Mouse (Mus musculus): ENCODE data around the gene Cd68. TPM values are rescaled to one million over a fixed set of nuclear protein-coding genes. Genes with fewer than 3 reads are reported as not detected.
A peak's percentile ranks its signal among the peaks of the same experiment; 100 is the strongest.
"Not testable (repeated sequence)": the region's sequence is repeated elsewhere in the genome, so short reads cannot be mapped to it uniquely, and the experiment has no call there.

Gene Cd68
- total RNA-seq, 2 experiments from 2014 or later, result 6.3 to 6.5 TPM

DNA sequence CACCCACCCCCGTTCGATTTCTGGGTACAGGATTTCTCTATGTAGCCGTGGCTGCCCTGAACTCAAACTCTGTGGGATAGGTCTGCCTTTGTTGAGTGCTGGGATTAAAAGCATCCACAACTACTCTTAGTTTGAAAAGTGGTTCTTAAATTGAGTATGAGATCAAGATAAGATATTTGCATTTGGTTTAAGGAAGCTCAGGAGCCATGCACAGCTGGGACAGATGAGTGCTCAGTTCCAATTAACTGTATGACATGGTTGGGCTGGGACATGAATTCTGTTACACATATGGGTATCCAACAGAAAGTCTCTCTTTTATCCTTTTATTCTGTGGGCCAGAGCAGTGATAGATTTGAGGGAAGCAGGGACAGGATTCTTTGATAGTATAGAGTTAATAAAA is 30.5 kb downstream of the Cd68 start:
- no peak for ATAC-seq (replicated peaks; ENCODE audit: low FRiP score, low TSS enrichment, poor library complexity, severe bottlenecking)

DNA sequence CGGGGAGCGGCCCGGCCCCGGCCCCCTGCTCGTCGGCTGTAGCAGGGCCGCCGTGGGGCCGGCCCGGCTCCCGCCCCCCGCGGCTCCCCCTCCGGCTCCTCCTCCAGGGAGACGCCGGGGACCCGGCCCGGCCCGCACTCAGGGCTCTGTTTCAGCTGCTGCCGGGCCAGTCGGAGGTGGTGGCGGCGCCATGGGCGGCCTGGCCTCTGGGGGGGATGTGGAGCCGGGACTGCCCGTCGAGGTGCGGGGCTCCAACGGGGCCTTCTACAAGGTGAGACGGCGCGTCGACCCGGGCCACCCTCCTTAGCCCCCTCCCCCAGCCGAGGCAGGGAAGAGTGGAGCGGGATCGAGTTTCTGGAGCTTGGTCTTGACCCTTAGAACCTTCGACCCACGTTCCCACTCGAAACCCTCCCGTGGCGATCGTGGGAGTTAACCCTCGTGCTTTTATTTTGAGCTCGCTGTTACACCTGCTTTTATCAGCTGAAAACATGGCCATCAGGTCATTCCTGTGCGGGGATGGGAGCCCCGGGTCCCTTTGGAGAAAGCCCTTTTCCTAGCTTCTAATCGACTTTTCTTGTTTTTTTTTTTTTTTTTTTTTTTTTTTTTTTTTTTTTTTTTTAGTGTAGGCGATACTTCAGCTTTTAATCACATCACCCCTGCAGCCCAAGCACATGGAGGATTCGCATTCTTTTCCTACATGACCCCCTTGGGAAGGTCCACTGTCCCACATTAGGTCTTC is 32.7 kb downstream of the Cd68 start:
- peak; percentile 16; the same call in 1 of the 2 replicates for ATAC-seq (replicated peaks; ENCODE audit: low FRiP score, low TSS enrichment, poor library complexity, severe bottlenecking)

DNA sequence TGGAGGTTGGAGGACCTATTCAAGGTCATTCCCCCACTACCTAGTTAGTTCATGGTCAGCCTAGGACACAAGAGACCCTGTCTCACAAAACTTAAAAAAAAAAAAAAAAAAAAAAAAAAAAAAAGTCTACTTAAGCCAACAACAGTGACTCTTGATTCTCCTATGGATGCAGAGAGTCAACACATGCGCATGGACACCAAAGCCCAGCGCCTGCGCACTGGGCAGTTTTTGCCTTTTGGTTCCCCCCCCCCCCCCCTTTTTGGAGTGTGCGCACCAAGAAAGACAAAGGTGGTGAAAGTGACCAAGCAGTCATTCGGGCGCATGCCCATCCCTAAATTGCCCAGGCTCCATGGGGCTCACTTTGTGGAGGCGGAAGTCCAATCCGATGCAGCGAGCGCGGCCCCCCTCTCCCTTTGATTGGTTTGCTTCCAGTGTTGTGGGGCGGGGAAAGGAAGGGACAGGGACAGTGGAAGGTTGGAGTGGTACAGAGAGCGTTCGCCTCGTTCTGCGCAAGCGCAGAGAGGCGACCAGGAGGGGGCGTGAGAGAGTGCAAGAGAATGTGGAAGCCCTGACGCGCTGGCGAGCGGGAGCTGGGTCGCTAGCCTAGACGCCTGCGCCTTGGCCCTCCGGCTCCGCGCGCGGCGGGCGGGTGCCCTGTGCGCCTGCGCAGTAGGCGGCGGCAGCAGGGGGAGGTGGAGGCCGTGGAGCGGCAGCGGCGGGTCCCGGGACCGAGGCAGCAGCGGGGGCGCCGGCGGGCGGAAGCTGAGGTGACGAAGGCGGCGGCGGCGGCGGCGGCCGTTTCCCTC is 33.5 kb downstream of the Cd68 start, which contains the start of gene Fxr2:
TSS of gene Fxr2 (plus strand) at position 707 of the 806 bp plus-strand sequence.
- ATAC-seq (replicated peaks; ENCODE audit: low FRiP score, low TSS enrichment, poor library complexity, severe bottlenecking), result peak; percentile 97

- no peak for ATAC-seq (replicated peaks; ENCODE audit: low FRiP score, low TSS enrichment, poor library complexity, severe bottlenecking)
Measured at GRCm38 (mm10) chr11:69629802-69630201, 36.2 kb downstream of the Cd68 start.

- ATAC-seq (replicated peaks; ENCODE audit: low FRiP score, low TSS enrichment, poor library complexity, severe bottlenecking), result peak; percentile 51
Measured at GRCm38 (mm10) chr11:69628286-69628685, 37.7 kb downstream of the Cd68 start.

GRCm38 (mm10) chr11:69624339-69624738 is 41.6 kb downstream of the Cd68 start:
- ATAC-seq (replicated peaks; ENCODE audit: low FRiP score, low TSS enrichment, poor library complexity, severe bottlenecking), result not testable (repeated sequence)

GRCm38 (mm10) chr11:69623006-69623405 is 42.9 kb downstream of the Cd68 start:
- no peak for ATAC-seq (replicated peaks; ENCODE audit: low FRiP score, low TSS enrichment, poor library complexity, severe bottlenecking)

- no peak for ATAC-seq (replicated peaks; ENCODE audit: low FRiP score, low TSS enrichment, poor library complexity, severe bottlenecking)
Measured at GRCm38 (mm10) chr11:69622406-69622805, 43.5 kb downstream of the Cd68 start.

- ATAC-seq (replicated peaks; ENCODE audit: low FRiP score, low TSS enrichment, poor library complexity, severe bottlenecking), result no peak
Measured at GRCm38 (mm10) chr11:69621571-69622268, 44.2 kb downstream of the Cd68 start, which contains the start of gene Sat2. Gene Sat2 (plus strand): TSS chr11:69622024.

GRCm38 (mm10) chr11:69620394-69621081 is 45.4 kb downstream of the Cd68 start:
- ATAC-seq (replicated peaks; ENCODE audit: low FRiP score, low TSS enrichment, poor library complexity, severe bottlenecking), result peak; percentile 76

DNA sequence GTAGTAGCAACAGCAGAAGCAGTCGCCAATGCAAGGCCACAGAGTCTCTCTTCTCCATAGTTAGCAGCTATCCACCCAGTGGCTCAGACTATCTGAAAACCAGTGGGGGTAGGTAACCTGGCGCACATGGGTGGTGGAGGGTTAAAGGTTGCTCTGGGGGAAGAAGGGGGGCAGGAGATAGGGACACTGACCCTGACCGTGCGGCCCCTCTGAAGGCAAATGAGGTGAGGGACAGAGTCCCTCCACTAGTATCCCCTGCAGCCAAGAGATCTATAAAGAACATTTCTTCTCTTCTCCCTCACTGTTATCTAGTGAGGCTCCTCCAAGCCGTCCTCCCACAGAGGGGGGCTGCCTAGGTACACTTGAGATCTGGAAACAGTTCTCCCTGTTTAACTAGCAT is 48.1 kb downstream of the Cd68 start, which contains the start of gene Shbg:
TSS of gene Shbg (minus strand) at position 101 of the 400 bp plus-strand sequence.
- ATAC-seq (replicated peaks; ENCODE audit: low FRiP score, low TSS enrichment, poor library complexity, severe bottlenecking), result no peak

- ATAC-seq (replicated peaks; ENCODE audit: low FRiP score, low TSS enrichment, poor library complexity, severe bottlenecking), result no peak
Measured at GRCm38 (mm10) chr11:69616781-69617180, 49.2 kb downstream of the Cd68 start.

- ATAC-seq (replicated peaks; ENCODE audit: low FRiP score, low TSS enrichment, poor library complexity, severe bottlenecking), result not testable (repeated sequence)
Measured at GRCm38 (mm10) chr11:69614257-69614588, 51.7 kb downstream of the Cd68 start.

Other genes with a start within 250 kb of the Cd68 start
Only the 30 nearest of the 34 such genes appear.
- gene Dnah2, start 117.0 kb downstream of the Cd68 start, total RNA-seq (2014; fragmentation: Nextera tagmentation), result not detected in 2 replicates
- gene Dnah2, start 117.0 kb downstream of the Cd68 start, total RNA-seq (2017), result not detected in 2 replicates
- 1.3 and 3.0 TPM in 2 replicates for gene Efnb3, start 105.9 kb downstream of the Cd68 start, total RNA-seq (2014; fragmentation: Nextera tagmentation)
- 0.50 and 0.52 TPM in 2 replicates for gene Efnb3, start 105.9 kb downstream of the Cd68 start, total RNA-seq (2017)
- 36.5 and 51.0 TPM in 2 replicates for gene Wrap53, start 85.9 kb downstream of the Cd68 start, total RNA-seq (2014; fragmentation: Nextera tagmentation)
- gene Wrap53, start 85.9 kb downstream of the Cd68 start, total RNA-seq (2017), result 9.6 and 14.5 TPM in 2 replicates
- gene Trp53, start 85.8 kb downstream of the Cd68 start, total RNA-seq (2014; fragmentation: Nextera tagmentation), result 286 and 348 TPM in 2 replicates
- gene Trp53, start 85.8 kb downstream of the Cd68 start, total RNA-seq (2017), result 59.0 and 109 TPM in 2 replicates
- 291 and 408 TPM in 2 replicates for gene Atp1b2, start 60.2 kb downstream of the Cd68 start, total RNA-seq (2014; fragmentation: Nextera tagmentation)
- gene Atp1b2, start 60.2 kb downstream of the Cd68 start, total RNA-seq (2017), result 32.8 and 68.9 TPM in 2 replicates
- not detected in 2 replicates for gene Shbg, start 48.2 kb downstream of the Cd68 start, total RNA-seq (2014; fragmentation: Nextera tagmentation)
- gene Shbg, start 48.2 kb downstream of the Cd68 start, total RNA-seq (2017), result not detected in 2 replicates
- gene Sat2, start 44.1 kb downstream of the Cd68 start, total RNA-seq (2014; fragmentation: Nextera tagmentation), result not detected in 2 replicates
- gene Sat2, start 44.1 kb downstream of the Cd68 start, total RNA-seq (2017), result not detected in 2 replicates
- gene Fxr2, start 33.2 kb downstream of the Cd68 start, total RNA-seq (2014; fragmentation: Nextera tagmentation), result 67.4 and 83.1 TPM in 2 replicates
- gene Fxr2, start 33.2 kb downstream of the Cd68 start, total RNA-seq (2017), result 36.4 and 45.6 TPM in 2 replicates
- gene Sox15, start 10.8 kb downstream of the Cd68 start, total RNA-seq (2014; fragmentation: Nextera tagmentation), result 0.45 TPM in 1 of 2 replicates, not detected in the other
- not detected in 2 replicates for gene Sox15, start 10.8 kb downstream of the Cd68 start, total RNA-seq (2017)
- 47.6 and 58.3 TPM in 2 replicates for gene Mpdu1, start 3.5 kb downstream of the Cd68 start, total RNA-seq (2014; fragmentation: Nextera tagmentation)
- 40.6 and 41.1 TPM in 2 replicates for gene Mpdu1, start 3.5 kb downstream of the Cd68 start, total RNA-seq (2017)
- 918 and 983 TPM in 2 replicates for gene Eif4a1, start 6.3 kb upstream of the Cd68 start, total RNA-seq (2014; fragmentation: Nextera tagmentation)
- gene Eif4a1, start 6.3 kb upstream of the Cd68 start, total RNA-seq (2017), result 973 and 1,155 TPM in 2 replicates
- gene Senp3, start 15.9 kb upstream of the Cd68 start, total RNA-seq (2014; fragmentation: Nextera tagmentation), result 96.1 and 117 TPM in 2 replicates
- gene Senp3, start 15.9 kb upstream of the Cd68 start, total RNA-seq (2017), result 98.4 and 120 TPM in 2 replicates
- 5.0 and 6.5 TPM in 2 replicates for gene Tnfsf13, start 19.6 kb upstream of the Cd68 start, total RNA-seq (2014; fragmentation: Nextera tagmentation)
- gene Tnfsf13, start 19.6 kb upstream of the Cd68 start, total RNA-seq (2017), result 11.7 and 23.0 TPM in 2 replicates
- 4.7 TPM in 1 of 2 replicates, not detected in the other for gene Tnfsf12, start 29.7 kb upstream of the Cd68 start, total RNA-seq (2014; fragmentation: Nextera tagmentation)
- gene Tnfsf12, start 29.7 kb upstream of the Cd68 start, total RNA-seq (2017), result 0.47 TPM in 1 of 2 replicates, not detected in the other
- 0.20 TPM in 1 of 2 replicates, not detected in the other for gene Tnfsfm13, start 29.9 kb upstream of the Cd68 start, total RNA-seq (2014; fragmentation: Nextera tagmentation)
- 0.80 and 1.4 TPM in 2 replicates for gene Tnfsfm13, start 29.9 kb upstream of the Cd68 start, total RNA-seq (2017)
- 106 TPM in 2 replicates for gene Polr2a, start 92.5 kb upstream of the Cd68 start, total RNA-seq (2014; fragmentation: Nextera tagmentation)
- 11.9 and 26.6 TPM in 2 replicates for gene Polr2a, start 92.5 kb upstream of the Cd68 start, total RNA-seq (2017)
- gene Slc35g3, start 95.8 kb upstream of the Cd68 start, total RNA-seq (2014; fragmentation: Nextera tagmentation), result not detected in 2 replicates
- gene Slc35g3, start 95.8 kb upstream of the Cd68 start, total RNA-seq (2017), result not detected in 2 replicates
- 2.8 and 4.0 TPM in 2 replicates for gene Zbtb4, start 99.8 kb upstream of the Cd68 start, total RNA-seq (2014; fragmentation: Nextera tagmentation)
- 1.1 and 2.1 TPM in 2 replicates for gene Zbtb4, start 99.8 kb upstream of the Cd68 start, total RNA-seq (2017)
- 2.3 TPM in 1 of 2 replicates, not detected in the other for gene Chrnb1, start 129.8 kb upstream of the Cd68 start, total RNA-seq (2014; fragmentation: Nextera tagmentation)
- gene Chrnb1, start 129.8 kb upstream of the Cd68 start, total RNA-seq (2017), result 0.28 and 1.9 TPM in 2 replicates
- gene Fgf11, start 135.7 kb upstream of the Cd68 start, total RNA-seq (2014; fragmentation: Nextera tagmentation), result 0.57 and 0.63 TPM in 2 replicates
- 2.3 TPM in 1 of 2 replicates, not detected in the other for gene Fgf11, start 135.7 kb upstream of the Cd68 start, total RNA-seq (2017)
- gene Tmem102, start 139.5 kb upstream of the Cd68 start, total RNA-seq (2014; fragmentation: Nextera tagmentation), result not detected in 2 replicates
- not detected in 2 replicates for gene Tmem102, start 139.5 kb upstream of the Cd68 start, total RNA-seq (2017)
- gene Gm39566, start 149.1 kb upstream of the Cd68 start, total RNA-seq (2014; fragmentation: Nextera tagmentation), result not detected in 2 replicates
- not detected in 2 replicates for gene Gm39566, start 149.1 kb upstream of the Cd68 start, total RNA-seq (2017)
- gene Spem2, start 152.3 kb upstream of the Cd68 start, total RNA-seq (2014; fragmentation: Nextera tagmentation), result not detected in 2 replicates
- gene Spem2, start 152.3 kb upstream of the Cd68 start, total RNA-seq (2017), result not detected in 2 replicates
- not detected in 2 replicates for gene Spem1, start 156.0 kb upstream of the Cd68 start, total RNA-seq (2014; fragmentation: Nextera tagmentation)
- gene Spem1, start 156.0 kb upstream of the Cd68 start, total RNA-seq (2017), result not detected in 2 replicates
- 7.9 and 8.3 TPM in 2 replicates for gene Nlgn2, start 171.6 kb upstream of the Cd68 start, total RNA-seq (2014; fragmentation: Nextera tagmentation)
- 2.9 and 3.8 TPM in 2 replicates for gene Nlgn2, start 171.6 kb upstream of the Cd68 start, total RNA-seq (2017)
- 166 and 210 TPM in 2 replicates for gene Tmem256, start 172.4 kb upstream of the Cd68 start, total RNA-seq (2014; fragmentation: Nextera tagmentation)
- 64.8 and 66.7 TPM in 2 replicates for gene Tmem256, start 172.4 kb upstream of the Cd68 start, total RNA-seq (2017)
- 54.7 and 61.3 TPM in 2 replicates for gene Plscr3, start 180.2 kb upstream of the Cd68 start, total RNA-seq (2014; fragmentation: Nextera tagmentation)
- gene Plscr3, start 180.2 kb upstream of the Cd68 start, total RNA-seq (2017), result 14.5 and 14.8 TPM in 2 replicates
- gene Tnk1, start 192.6 kb upstream of the Cd68 start, total RNA-seq (2014; fragmentation: Nextera tagmentation), result 0.48 TPM in 1 of 2 replicates, not detected in the other
- gene Tnk1, start 192.6 kb upstream of the Cd68 start, total RNA-seq (2017), result 0.34 TPM in 1 of 2 replicates, not detected in the other
- gene Tmem95, start 211.9 kb upstream of the Cd68 start, total RNA-seq (2014; fragmentation: Nextera tagmentation), result not detected in 2 replicates
- gene Tmem95, start 211.9 kb upstream of the Cd68 start, total RNA-seq (2017), result not detected in 2 replicates
- gene Kctd11, start 215.3 kb upstream of the Cd68 start, total RNA-seq (2014; fragmentation: Nextera tagmentation), result 0.54 and 0.79 TPM in 2 replicates
- gene Kctd11, start 215.3 kb upstream of the Cd68 start, total RNA-seq (2017), result 1.3 TPM in 1 of 2 replicates, not detected in the other